Mouse (Mus musculus): ENCODE results near the gene Atg4d. TPM values are rescaled to one million over a fixed set of nuclear protein-coding genes. Genes with fewer than 3 reads are reported as not detected.

The Atg4d gene
- 36.6 and 38.5 TPM in 2 replicates for polyA plus RNA-seq (2012; rRNA removed)

GRCm38 (mm10) chr9:21265000-21265561, at the start of gene Atg4d:
Gene Atg4d (plus strand): TSS chr9:21265293.

GRCm38 (mm10) chr9:21238733-21239464, 26.2 kb upstream of the Atg4d start, which contains the start of gene Keap1:
Gene Keap1 (minus strand): TSS chr9:21239361.

GRCm38 (mm10) chr9:21248326-21248725, 16.8 kb upstream of the Atg4d start, which contains the start of gene S1pr5:
Gene S1pr5 (minus strand): TSS chr9:21248443.

GRCm38 (mm10) chr9:21287571-21288402, 22.7 kb downstream of the Atg4d start, which contains the start of gene Kri1:
Gene Kri1 (minus strand): TSS chr9:21287969.

GRCm38 (mm10) chr9:21291022-21291787, 26.1 kb downstream of the Atg4d start, which contains the start of gene Cdkn2d:
Gene Cdkn2d (minus strand): TSS chr9:21291407.

GRCm38 (mm10) chr9:21312134-21312533, 47.0 kb downstream of the Atg4d start, which contains the start of gene Ap1m2:
Gene Ap1m2 (minus strand): TSS chr9:21312337.

GRCm38 (mm10) chr9:21320619-21321512, 55.8 kb downstream of the Atg4d start, which contains the start of gene Slc44a2:
Gene Slc44a2 (plus strand): TSS chr9:21320698.

Other genes with a start within 250 kb of the Atg4d start
- 3.3 and 3.5 TPM in 2 replicates for gene Icam1, start 249.3 kb upstream of the Atg4d start, polyA plus RNA-seq (2012; rRNA removed)
- gene Icam4, start 235.9 kb upstream of the Atg4d start, polyA plus RNA-seq (2012; rRNA removed): 0.07 and 0.10 TPM in 2 replicates
- 9.0 and 10.7 TPM in 2 replicates for gene Icam5, start 233.2 kb upstream of the Atg4d start, polyA plus RNA-seq (2012; rRNA removed)
- gene Zglp1, start 198.2 kb upstream of the Atg4d start, polyA plus RNA-seq (2012; rRNA removed): 1.1 and 1.9 TPM in 2 replicates
- gene Gm49373, start 192.2 kb upstream of the Atg4d start, polyA plus RNA-seq (2012; rRNA removed): 3.2 and 3.9 TPM in 2 replicates
- gene Fdx1l, start 191.7 kb upstream of the Atg4d start, polyA plus RNA-seq (2012; rRNA removed): 79.5 and 87.8 TPM in 2 replicates
- 4.5 and 5.2 TPM in 2 replicates for gene Gm38431, start 173.3 kb upstream of the Atg4d start, polyA plus RNA-seq (2012; rRNA removed)
- 34.8 and 34.9 TPM in 2 replicates for gene Raver1, start 173.3 kb upstream of the Atg4d start, polyA plus RNA-seq (2012; rRNA removed)
- 16.1 and 17.2 TPM in 2 replicates for gene Tyk2, start 134.1 kb upstream of the Atg4d start, polyA plus RNA-seq (2012; rRNA removed)
- gene Cdc37, start 115.3 kb upstream of the Atg4d start, polyA plus RNA-seq (2012; rRNA removed): 190 and 195 TPM in 2 replicates
- 27.4 and 29.2 TPM in 2 replicates for gene Pde4a, start 99.6 kb upstream of the Atg4d start, polyA plus RNA-seq (2012; rRNA removed)
- 50.4 and 54.6 TPM in 2 replicates for gene Keap1, start 25.9 kb upstream of the Atg4d start, polyA plus RNA-seq (2012; rRNA removed)
- 3.7 and 4.0 TPM in 2 replicates for gene S1pr5, start 16.9 kb upstream of the Atg4d start, polyA plus RNA-seq (2012; rRNA removed)
- 37.2 and 41.4 TPM in 2 replicates for gene Kri1, start 22.7 kb downstream of the Atg4d start, polyA plus RNA-seq (2012; rRNA removed)
- gene Cdkn2d, start 26.1 kb downstream of the Atg4d start, polyA plus RNA-seq (2012; rRNA removed): 82.3 and 95.8 TPM in 2 replicates
- 4.3 and 4.5 TPM in 2 replicates for gene Ap1m2, start 47.0 kb downstream of the Atg4d start, polyA plus RNA-seq (2012; rRNA removed)
- 70.2 and 71.3 TPM in 2 replicates for gene Slc44a2, start 55.4 kb downstream of the Atg4d start, polyA plus RNA-seq (2012; rRNA removed)
- 161 and 172 TPM in 2 replicates for gene Ilf3, start 102.6 kb downstream of the Atg4d start, polyA plus RNA-seq (2012; rRNA removed)
- 86.6 and 86.7 TPM in 2 replicates for gene Qtrt1, start 146.5 kb downstream of the Atg4d start, polyA plus RNA-seq (2012; rRNA removed)
- 66.8 and 77.4 TPM in 2 replicates for gene Dnm2, start 159.6 kb downstream of the Atg4d start, polyA plus RNA-seq (2012; rRNA removed)
- gene Tmed1, start 245.0 kb downstream of the Atg4d start, polyA plus RNA-seq (2012; rRNA removed): 35.4 and 42.5 TPM in 2 replicates